Mouse (Mus musculus) MEL (cell line): ENCODE measurements around the gene Zbed6. TPM values are rescaled to one million over a fixed set of nuclear protein-coding genes. Genes with fewer than 3 reads are reported as not detected.

Experiments
- DNase-seq: peaks from one replicate; pipeline ENCODE4 v3.0.0; 2011; ENCODE audit warnings: low read depth, low spot score
- H3K27ac ChIP-seq: 2 replicates; pipeline ENCODE4 v1.5.1; 2012; ENCODE audit warnings: low read depth, mild to moderate bottlenecking, control low read depth, low read length, moderate library complexity; ENCODE audit not compliant: control insufficient read depth
- H3K27me3 ChIP-seq, 2 experiments: fragments of 150-350 bp in 1 of 2; sonication (generic) in 1 of 2; 2 replicates each; pipeline ENCODE4 v1.6.1; 2012; ENCODE audit warnings: low read length in 2 of 2, mild to moderate bottlenecking in 2 of 2, improper control_type of control experiment in 1 of 2, moderate library complexity in 1 of 2; ENCODE audit not compliant: insufficient read depth in 2 of 2, control insufficient read depth in 1 of 2
- H3K36me3 ChIP-seq, 2 experiments: 2 replicates each; pipeline ENCODE4 v1.6.1; 2012 to 2014; ENCODE audit warnings: low read length in 2 of 2, improper control_type of control experiment in 1 of 2, inconsistent platforms in 1 of 2, mild to moderate bottlenecking in 1 of 2; ENCODE audit not compliant: insufficient read depth in 2 of 2, control insufficient read depth in 1 of 2
- H3K4me1 ChIP-seq, 2 experiments: fragments of 150-350 bp in 1 of 2; sonication (generic) in 1 of 2; 2 replicates each; pipeline ENCODE4 v1.6.1; 2012; ENCODE audit warnings: low read length in 2 of 2, improper control_type of control experiment in 1 of 2, mild to moderate bottlenecking in 1 of 2; ENCODE audit not compliant: insufficient read depth in 2 of 2, control insufficient read depth in 1 of 2
- H3K4me3 ChIP-seq, 2 experiments: fragments of 150-350 bp in 1 of 2; sonication (generic) in 1 of 2; 2 replicates each; pipeline ENCODE4 v1.5.1; 2012; ENCODE audit warnings: low read depth in 2 of 2, low read length in 2 of 2, mild to moderate bottlenecking in 2 of 2, moderate library complexity in 2 of 2, control low read depth in 1 of 2, improper control_type of control experiment in 1 of 2; ENCODE audit not compliant: control insufficient read depth in 1 of 2, insufficient read depth in 1 of 2
- H3K79me2 ChIP-seq: 2 replicates; pipeline ENCODE4 v1.6.1; 2012; ENCODE audit warnings: mild to moderate bottlenecking, low read length, moderate library complexity; ENCODE audit not compliant: control insufficient read depth, poor library complexity, insufficient read depth
- H3K9ac ChIP-seq: 2 replicates; pipeline ENCODE4 v1.6.1; 2012; ENCODE audit warnings: low read depth, mild to moderate bottlenecking, control low read depth, low read length, moderate library complexity; ENCODE audit not compliant: control insufficient read depth, poor library complexity, severe bottlenecking
- H3K9me3 ChIP-seq: fragments of 150-350 bp; sonication (generic); replicated peaks from 2 replicates; pipeline ENCODE4 v1.6.1; 2012; ENCODE audit warnings: mild to moderate bottlenecking, low read length, improper control_type of control experiment, moderate library complexity; ENCODE audit not compliant: insufficient read depth
- BHLHE40 ChIP-seq: IDR thresholded peaks from 2 replicates; pipeline ENCODE4 v1.6.1; 2012; ENCODE audit warnings: low read depth, mild to moderate bottlenecking, inconsistent platforms, low read length, improper control_type of control experiment, borderline replicate concordance
- CTCF ChIP-seq, 3 experiments: IDR thresholded peaks in 2 of 3; conservative IDR thresholded peaks in 1 of 3; 2 replicates each; pipeline ENCODE4 v1.5.1; 2011 to 2012; ENCODE audit warnings: low read length in 3 of 3, low read depth in 2 of 3, mild to moderate bottlenecking in 2 of 3, improper control_type of control experiment in 1 of 3, inconsistent platforms in 1 of 3, mixed read lengths in 1 of 3, moderate library complexity in 1 of 3; ENCODE audit not compliant: control insufficient read depth in 1 of 3, insufficient read depth in 1 of 3, poor library complexity in 1 of 3, severe bottlenecking in 1 of 3
- ETS1 ChIP-seq: IDR thresholded peaks from 2 replicates; pipeline ENCODE4 v1.6.1; 2012; ENCODE audit warnings: low read depth, mild to moderate bottlenecking, inconsistent platforms, low read length, improper control_type of control experiment, moderate library complexity
- KAT2A ChIP-seq: conservative IDR thresholded peaks from 2 replicates; pipeline ENCODE4 v1.6.1; 2012; ENCODE audit warnings: low read depth, low read length, improper control_type of control experiment, inconsistent platforms
- MYB ChIP-seq: IDR thresholded peaks from 2 replicates; pipeline ENCODE4 v1.6.1; 2011; ENCODE audit warnings: mild to moderate bottlenecking, low read depth, low read length, improper control_type of control experiment
- MYC ChIP-seq: IDR thresholded peaks from 2 replicates; pipeline ENCODE4 v1.6.1; 2011; ENCODE audit warnings: low read depth, mild to moderate bottlenecking, low read length, improper control_type of control experiment, moderate library complexity
- NELFE ChIP-seq: IDR thresholded peaks from 2 replicates; pipeline ENCODE4 v1.6.1; 2011; ENCODE audit warnings: low read depth, low read length, improper control_type of control experiment
- NRF1 ChIP-seq: IDR thresholded peaks from 2 replicates; pipeline ENCODE4 v1.6.1; 2014; ENCODE audit warnings: low read depth, mild to moderate bottlenecking, inconsistent platforms, low read length, improper control_type of control experiment, moderate library complexity; ENCODE audit not compliant: poor library complexity, insufficient read depth, severe bottlenecking
- POLR2A ChIP-seq, 2 experiments: IDR thresholded peaks; 2 replicates each; pipeline ENCODE4 v1.6.1; 2011 to 2012; ENCODE audit warnings: low read length in 2 of 2, mild to moderate bottlenecking in 2 of 2, control low read depth in 1 of 2, improper control_type of control experiment in 1 of 2, low read depth in 1 of 2, moderate library complexity in 1 of 2; ENCODE audit not compliant: control insufficient read depth in 1 of 2, insufficient read depth in 1 of 2, poor library complexity in 1 of 2
- SIN3A ChIP-seq: IDR thresholded peaks from 2 replicates; pipeline ENCODE4 v1.6.1; 2012; ENCODE audit warnings: low read length, improper control_type of control experiment, inconsistent platforms
- polyA plus RNA-seq, 2 experiments: library from polyadenylated mRNA; stranded (reverse) in 1 of 2; unstranded in 1 of 2; fragments of >175 nt in 1 of 2; fragments of >200 nt in 1 of 2; gene quantifications; 2 replicates each; pipeline versions ENCODE4 v1.2.1 to v1.2.4; 2012; ENCODE audit warnings: low replicate concordance in 2 of 2, low read depth in 1 of 2; ENCODE audit not compliant: insufficient read length in 2 of 2, insufficient read depth in 1 of 2, missing spikeins in 1 of 2
- total RNA-seq: library from RNA; depleted of rRNA; stranded (reverse); fragments of 300-350 nt; gene quantifications from 2 replicates; pipeline ENCODE4 v1.2.3, GENCODE M21; 2012

Zbed6 gene
- total and polyA plus RNA-seq, 3 experiments: 1.4 to 48.2 (median 2.4) TPM

DNA sequence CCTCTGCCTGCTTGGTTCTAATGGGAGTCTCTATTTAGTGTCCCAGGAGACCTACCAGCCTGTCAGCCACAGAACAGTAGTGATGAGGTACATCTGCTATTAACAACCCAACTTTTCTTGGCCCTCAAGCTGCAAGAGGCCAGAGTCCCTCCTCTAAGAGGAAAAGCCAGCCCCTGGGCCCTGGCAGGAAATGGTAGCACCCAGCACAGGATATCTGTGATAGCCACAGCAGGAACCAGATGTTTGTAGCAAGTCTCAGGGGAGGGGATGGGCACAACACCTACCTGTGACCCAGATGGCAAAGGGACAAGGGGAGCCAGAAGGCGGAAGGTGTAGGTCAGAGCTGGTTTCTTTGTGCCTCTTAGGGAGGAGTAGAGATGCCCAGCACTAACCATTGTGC, 34.2 kb upstream of the Zbed6 start:
- no peak for DNase-seq
- Histone ChIP-seq H3K9ac (no peak overlapping the region), H3K27ac (no peak overlapping the region), H3K36me3 (no peaks in the 10 kb centered on the region), H3K9me3 (no peaks in the 10 kb centered on the region), H3K4me1 (no peaks in the 10 kb centered on the region), H3K27me3 (no peaks in the 10 kb centered on the region; a peak in 2 of 4 replicates), H3K4me3 (no peak overlapping the region), H3K79me2 (no peaks in the 10 kb centered on the region)
- TF ChIP-seq CTCF (IDR thresholded peaks at IDR 0.05 in 2 of 3, conservative IDR thresholded peaks at IDR 0.05 in 1 of 3; ENCODE audit: control insufficient read depth in 1 of 3, insufficient read depth in 1 of 3, low read depth in 2 of 3, low read length in 3 of 3, poor library complexity in 1 of 3, severe bottlenecking in 1 of 3) (no peak), NRF1 (no peak), BHLHE40 (no peak), NELFE (no peak), MYB (no peak), SIN3A (no peak), ETS1 (no peak)

- no peaks in the 10 kb centered on the region for H3K79me2 ChIP-seq
- no peak for TF ChIP-seq KAT2A
- no peak for TF ChIP-seq MYC
- TF ChIP-seq, all 39 proteins: peak for 0
- Histone ChIP-seq H3K4me1 (no peaks in the 10 kb centered on the region), H3K9me3 (no peaks in the 10 kb centered on the region), H3K27ac (no peak overlapping the region), H3K4me3 (no peak overlapping the region), H3K9ac (no peak overlapping the region), H3K36me3 (no peaks in the 10 kb centered on the region), H3K27me3 (peaks cover 0 to 5% of the 10 kb centered on the region in 2 experiments; a peak in 2 of 4 replicates)
- no peak for DNase-seq
Observed at GRCm38 (mm10) chr1:133694301-133694700, 33.6 kb upstream of the Zbed6 start.

- no peaks in the 10 kb centered on the region for H3K9me3 ChIP-seq
- TF ChIP-seq MYB: no peak
- TF ChIP-seq NELFE: no peak
- no peak for TF ChIP-seq POLR2A (IDR thresholded peaks at IDR 0.05; ENCODE audit: control insufficient read depth in 1 of 2, insufficient read depth in 1 of 2, low read depth in 1 of 2, low read length in 2 of 2, poor library complexity in 1 of 2)
- TF ChIP-seq, all 39 proteins: peak for 0
- no peak overlapping the region for H3K4me3 ChIP-seq
- peaks cover 0 to 5% of the 10 kb centered on the region in 2 experiments; a peak in 2 of 4 replicates for H3K27me3 ChIP-seq
- H3K9ac ChIP-seq: no peak overlapping the region
- DNase-seq: no peak
- no peaks in the 10 kb centered on the region for H3K36me3 ChIP-seq
- H3K4me1 ChIP-seq: no peaks in the 10 kb centered on the region
- H3K79me2 ChIP-seq: no peaks in the 10 kb centered on the region
- no peak overlapping the region for H3K27ac ChIP-seq
Observed at GRCm38 (mm10) chr1:133693536-133694114, 32.9 kb upstream of the Zbed6 start.
